Mouse (Mus musculus) CD4-positive, CD25-positive, alpha-beta regulatory T cell, adult 9 weeks (primary cell): ENCODE measurements around the gene Cyp11a1. TPM values are rescaled to one million over a fixed set of nuclear protein-coding genes. Genes with fewer than 3 reads are reported as not detected.

Experiments
- polyA plus RNA-seq: library from polyadenylated mRNA; unstranded; fragments of 100-300 nt; shearing (Covaris generic); gene quantifications from one replicate; pipeline ENCODE4 v1.2.1, GENCODE M21; 2017

The Cyp11a1 gene
- polyA plus RNA-seq = 0.43 TPM

DNA sequence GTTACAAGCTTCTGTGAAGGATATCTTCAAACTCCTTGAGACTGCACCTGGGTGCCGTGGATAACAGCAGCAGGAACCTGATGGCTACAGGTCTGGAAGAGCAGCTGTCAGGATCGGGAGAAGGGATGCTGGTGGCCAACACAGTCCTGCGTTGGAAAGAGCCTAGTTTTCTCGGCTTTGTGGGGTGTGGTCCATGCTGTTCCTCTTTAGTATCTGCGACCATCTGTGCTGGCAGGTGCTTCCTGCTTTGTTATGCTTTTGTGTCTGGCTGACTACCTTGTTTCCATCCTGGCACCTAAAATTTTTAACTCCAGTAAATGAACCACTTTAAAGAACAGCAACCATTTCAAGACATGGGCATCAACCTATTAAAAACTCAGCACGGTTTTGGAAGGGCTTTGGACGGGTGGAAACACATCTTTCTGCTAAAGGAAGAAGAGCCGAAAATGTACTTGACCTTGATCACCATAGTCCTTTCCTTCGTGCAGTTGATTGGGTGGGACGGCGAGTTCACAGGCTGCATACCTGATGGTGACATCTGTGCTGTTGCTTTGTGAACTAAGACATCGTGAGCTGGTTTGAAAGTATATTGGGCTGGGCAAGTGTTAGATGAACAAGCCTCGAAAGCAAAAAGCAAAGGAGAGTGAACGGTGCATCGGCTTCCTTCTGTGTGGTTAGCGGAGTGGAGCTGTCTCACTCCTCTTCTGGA is at the start of gene Cyp11a1:
Gene Cyp11a1, plus strand, starts transcription at position 659 of the 709 bp plus-strand sequence.

DNA sequence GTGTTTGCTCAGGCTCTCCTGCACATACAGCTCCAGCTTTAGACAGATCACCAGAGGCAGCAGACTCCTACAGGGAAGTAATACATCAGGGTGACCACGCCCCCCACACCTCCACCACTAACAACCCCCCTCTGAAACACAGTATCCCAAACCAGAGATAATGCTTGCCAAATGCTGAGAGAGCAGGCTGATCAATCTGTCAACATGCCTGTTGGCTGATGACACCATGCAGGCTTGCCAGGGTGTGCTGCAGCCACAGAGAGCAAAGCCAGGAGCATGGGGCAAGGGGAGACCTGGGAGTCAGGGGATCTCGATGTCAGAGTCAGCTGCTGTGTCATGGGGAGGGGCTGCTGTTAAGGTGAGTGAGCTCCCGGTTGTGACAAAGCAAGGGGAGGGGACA is 57.3 kb downstream of the Cyp11a1 start, which contains the start of gene Stra6:
Gene Stra6, plus strand, starts transcription at position 258 of the 400 bp plus-strand sequence.

Other genes starting within 250 kb of the Cyp11a1 start
- gene Clk3, start 240.6 kb upstream of the Cyp11a1 start, polyA plus RNA-seq = 179 TPM
- gene Arid3b, start 169.6 kb upstream of the Cyp11a1 start, polyA plus RNA-seq = 48.0 TPM
- 115 TPM for gene Ubl7, start 95.4 kb upstream of the Cyp11a1 start, polyA plus RNA-seq
- 0.30 TPM for gene Sema7a, start 66.3 kb upstream of the Cyp11a1 start, polyA plus RNA-seq
- 6.6 TPM for gene Stra6, start 57.4 kb downstream of the Cyp11a1 start, polyA plus RNA-seq
- gene Ccdc33, start 112.4 kb downstream of the Cyp11a1 start, polyA plus RNA-seq = 0.14 TPM
- gene Islr, start 197.9 kb downstream of the Cyp11a1 start, polyA plus RNA-seq = 0.99 TPM
- gene Islr2, start 197.9 kb downstream of the Cyp11a1 start, polyA plus RNA-seq = not detected
- gene Pml, start 243.4 kb downstream of the Cyp11a1 start, polyA plus RNA-seq = 86.6 TPM
- 37.8 TPM for gene Stoml1, start 246.8 kb downstream of the Cyp11a1 start, polyA plus RNA-seq